Comparison of ENCODE assay signal across 8 mouse cellular contexts in the genomic region with DNA sequence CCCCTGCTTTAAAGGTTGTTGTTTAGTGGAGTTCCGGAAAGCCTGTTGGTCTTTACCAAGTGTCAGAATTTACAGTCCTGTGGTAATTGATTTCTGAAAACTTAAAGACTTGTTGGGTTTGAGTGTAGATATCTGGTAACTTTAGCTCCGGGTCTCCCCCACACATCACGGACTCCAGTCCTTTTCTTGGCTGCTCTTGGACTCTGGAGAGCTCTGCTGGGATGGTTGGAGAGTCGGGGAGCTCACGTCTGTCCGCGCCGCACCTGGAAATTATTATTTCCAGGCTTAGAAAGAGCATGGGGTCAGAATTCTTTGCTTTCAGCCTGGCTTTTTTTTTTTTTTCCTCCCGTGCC. TPM values are rescaled to one million over a fixed set of nuclear protein-coding genes. Genes with fewer than 3 reads are reported as not detected.
DNase-seq lines count a peak whose midpoint lies in the region; ATAC-seq lines count a peak whose summit lies in the region.

No protein-coding gene starts in this region.

- no peaks in the 10 kb centered on the region for H3K27me3 ChIP-seq in lung, embryonic 15.5 days
- H3K27me3 ChIP-seq in embryonic facial prominence, embryonic 10.5 days (replicated peaks; ENCODE audit: low read depth, poor library complexity, severe bottlenecking): no peaks in the 10 kb centered on the region
- no peaks in the 10 kb centered on the region for H3K27me3 ChIP-seq in neural tube, embryonic 12.5 days (replicated peaks)

- peak overlapping the region; percentile 59 for H3K4me2 ChIP-seq in lung, embryonic 15.5 days
- peak overlapping the region; percentile 78 for H3K4me2 ChIP-seq in neural tube, embryonic 12.5 days (replicated peaks)

- peaks cover 15% of the 10 kb centered on the region for H3K4me1 ChIP-seq in lung, embryonic 15.5 days
- H3K4me1 ChIP-seq in embryonic facial prominence, embryonic 10.5 days: peaks cover 23% of the 10 kb centered on the region
- H3K4me1 ChIP-seq in neural tube, embryonic 12.5 days: peaks cover 7% of the 10 kb centered on the region

- ATAC-seq in lung, embryonic 15.5 days (ENCODE audit: borderline replicate concordance, extremely low read depth, low FRiP score, low TSS enrichment): no peak
- ATAC-seq in neural tube, embryonic 12.5 days (ENCODE audit: low FRiP score, low read depth): no peak
- ATAC-seq in frontal cortex, adult (ENCODE audit: low TSS enrichment): no peak

- peak overlapping the region; percentile 95 for H3K4me3 ChIP-seq in lung, embryonic 15.5 days
- peak overlapping the region; percentile 97 for H3K4me3 ChIP-seq in embryonic facial prominence, embryonic 10.5 days
- peak overlapping the region; percentile 92 for H3K4me3 ChIP-seq in neural tube, embryonic 12.5 days

- H3K36me3 ChIP-seq in lung, embryonic 15.5 days: no peaks in the 10 kb centered on the region
- peaks cover 9% of the 10 kb centered on the region for H3K36me3 ChIP-seq in embryonic facial prominence, embryonic 10.5 days (replicated peaks)
- H3K36me3 ChIP-seq in neural tube, embryonic 12.5 days: no peaks in the 10 kb centered on the region

- no peak for DNase-seq in lung, postnatal 14 days
- DNase-seq in embryonic facial prominence, embryonic 10.5 days (ENCODE audit: low spot score): peak; percentile 79
- peak; percentile 74 for DNase-seq in hindlimb bud, embryonic 11.5 days (ENCODE audit: extremely low spot score, low read depth, low spot score)
- no peak for DNase-seq in layer of hippocampus, postnatal 10 days (ENCODE audit: low spot score in 2 of 2)
- DNase-seq in gastrocnemius, postnatal 36 days: no peak

- WGBS in lung, embryonic 15.5 days: 2% methylated on average over 9 of the region's 9 CpGs
- WGBS in embryonic facial prominence, embryonic 10.5 days: under 1% methylated on average over 9 of the region's 9 CpGs
- WGBS in neural tube, embryonic 12.5 days: under 1% methylated on average over 9 of the region's 9 CpGs

- intact Hi-C loops in gastrocnemius, postnatal 36 days (cut with DNase I): loop anchor here (5.0 kb wide), 1 partner anchor 39 kb away; no protein-coding TSS in a partner anchor

- H3K9me3 ChIP-seq in lung, embryonic 15.5 days: no peaks in the 10 kb centered on the region
- no peaks in the 10 kb centered on the region for H3K9me3 ChIP-seq in embryonic facial prominence, embryonic 10.5 days
- no peaks in the 10 kb centered on the region for H3K9me3 ChIP-seq in neural tube, embryonic 12.5 days

- H3K9ac ChIP-seq in lung, embryonic 15.5 days: peak overlapping the region; percentile 95
- H3K9ac ChIP-seq in neural tube, embryonic 12.5 days: peak overlapping the region; percentile 94

- H3K27ac ChIP-seq in lung, embryonic 15.5 days: peak overlapping the region; percentile 97
- peak overlapping the region; percentile 98 for H3K27ac ChIP-seq in embryonic facial prominence, embryonic 10.5 days (replicated peaks)
- no peak overlapping the region for H3K27ac ChIP-seq in neural tube, embryonic 12.5 days

RNA-seq across cellular contexts. Expression of a gene that starts 1.1 kb away (rescaled TPM):
- polyA plus RNA-seq in lung, embryonic 15.5 days (2015; fragmentation: Nextera tagmentation; extraction: Ambion mirVana): 11.7 and 12.5 TPM in 2 replicates
- polyA plus RNA-seq in embryonic facial prominence, embryonic 10.5 days (2016; fragmentation: Nextera tagmentation; extraction: Ambion mirVana): 17.1 and 20.0 TPM in 2 replicates
- 15.1 and 15.6 TPM in 2 replicates for polyA plus RNA-seq in neural tube, embryonic 12.5 days (2016; fragmentation: Nextera tagmentation; extraction: Ambion mirVana)
- 10 to 100 TPM; 44.0 to 49.7 TPM for total RNA-seq in layer of hippocampus, postnatal 10 days (2021)
- 10 to 100 TPM; 22.9 to 23.2 TPM for total RNA-seq in gastrocnemius, postnatal 36 days (2021)

Comparison
In these comparisons a context has a peak if more than half of its experiments do, and no peak if none do; other contexts are left out.
1. DNase-seq: peak in embryonic facial prominence, embryonic 10.5 days (single experiment) and hindlimb bud, embryonic 11.5 days (single experiment); none in lung, postnatal 14 days (single experiment), layer of hippocampus, postnatal 10 days (0 of 2) and gastrocnemius, postnatal 36 days (0 of 2).
2. Peak in every context shown above with its lines, with median percentiles within 50 percentile points of each other: H3K4me3 ChIP-seq.